Mouse (Mus musculus) gastrocnemius, postnatal 10 days (tissue): ENCODE results near the gene Tgtp1. TPM values are rescaled to one million over a fixed set of nuclear protein-coding genes. Genes with fewer than 3 reads are reported as not detected.
"Not testable (repeated sequence)": the region's sequence is repeated elsewhere in the genome, so short reads cannot be mapped to it uniquely, and the experiment has no call there.

Experiments
- DNase-seq: peaks from one replicate; pipeline ENCODE4 v3.0.0; 2021; ENCODE audit warnings: mixed read lengths
- long read RNA-seq, 2 experiments: library from polyadenylated mRNA; stranded (forward); transcript quantifications; one replicate each; pipeline ENCODE4 v2.0.0; 2021
- total RNA-seq, 2 experiments: library from RNA; stranded (reverse); gene quantifications; 2 replicates each; pipeline ENCODE4 v1.2.3; 2021

Tgtp1 gene
- under 1 TPM in 1 of 2 experiments, not detected in 1; 0.09 TPM for total RNA-seq
- long read RNA-seq, experiment 1, result 0 reads
- long read RNA-seq, experiment 2, result 0 reads

- DNase-seq, result not testable (repeated sequence)
Observed at GRCm38 (mm10) chr11:48994018-48994417, at the start of gene Tgtp1. Tgtp1 (minus strand) TSS chr11:48994172.

- DNase-seq, result not testable (repeated sequence)
Observed at GRCm38 (mm10) chr11:49012074-49012473, 18.1 kb upstream of the Tgtp1 start.

GRCm38 (mm10) chr11:49006785-49007184, 12.8 kb upstream of the Tgtp1 start:
- not testable (repeated sequence) for DNase-seq

GRCm38 (mm10) chr11:49006317-49006716, 12.3 kb upstream of the Tgtp1 start:
- DNase-seq, result not testable (repeated sequence)

- not testable (repeated sequence) for DNase-seq
Observed at GRCm38 (mm10) chr11:49000411-49000810, 6.4 kb upstream of the Tgtp1 start.

- DNase-seq, result not testable (repeated sequence)
Observed at GRCm38 (mm10) chr11:48993296-48993695, 676 bp downstream of the Tgtp1 start.

- DNase-seq, result not testable (repeated sequence)
Observed at GRCm38 (mm10) chr11:48991740-48992520, 2.0 kb downstream of the Tgtp1 start, which contains the start of gene Gm12185. Gm12185 (minus strand) TSS chr11:48992226.

GRCm38 (mm10) chr11:48989981-48990380, 4.0 kb downstream of the Tgtp1 start:
- not testable (repeated sequence) for DNase-seq

GRCm38 (mm10) chr11:48988219-48988618, 5.8 kb downstream of the Tgtp1 start:
- not testable (repeated sequence) for DNase-seq

- not testable (repeated sequence) for DNase-seq
Observed at GRCm38 (mm10) chr11:48982848-48983247, 11.1 kb downstream of the Tgtp1 start.

- DNase-seq, result not testable (repeated sequence)
Observed at GRCm38 (mm10) chr11:48980052-48980451, 13.9 kb downstream of the Tgtp1 start.

- not testable (repeated sequence) for DNase-seq
Observed at GRCm38 (mm10) chr11:48979251-48979650, 14.7 kb downstream of the Tgtp1 start, which contains the start of gene 9930111J21Rik1. 9930111J21Rik1 (minus strand) TSS chr11:48979398.

GRCm38 (mm10) chr11:48978240-48978939, 15.6 kb downstream of the Tgtp1 start, which contains the start of gene Olfr56:
Olfr56 (plus strand) TSS chr11:48978889.
- DNase-seq, result not testable (repeated sequence)

- DNase-seq, result not testable (repeated sequence)
Observed at GRCm38 (mm10) chr11:48974686-48975085, 19.3 kb downstream of the Tgtp1 start.

- not testable (repeated sequence) for DNase-seq
Observed at GRCm38 (mm10) chr11:48946090-48946489, 47.9 kb downstream of the Tgtp1 start, which contains the start of gene Psme2b. Psme2b (minus strand) TSS chr11:48946190.

- DNase-seq, result not testable (repeated sequence)
Observed at GRCm38 (mm10) chr11:48939286-48939685, 54.7 kb downstream of the Tgtp1 start.

Other genes with a start within 250 kb of the Tgtp1 start
- gene Rack1, start 193.8 kb downstream of the Tgtp1 start, total RNA-seq, result 100 to 1,000 TPM; 536 to 557 TPM
- 10 to 100 TPM; 22.2 to 22.8 TPM for gene Trim41, start 176.8 kb downstream of the Tgtp1 start, total RNA-seq
- 100 to 1,000 TPM; 107 to 110 TPM for gene Trim7, start 168.0 kb downstream of the Tgtp1 start, total RNA-seq
- gene Gm12184, start 167.5 kb downstream of the Tgtp1 start, total RNA-seq, result 1 to 10 TPM; 1.8 to 3.6 TPM
- 1 to 10 TPM; 5.9 to 7.0 TPM for gene Irgm1, start 122.5 kb downstream of the Tgtp1 start, total RNA-seq
- gene Gm5431, start 92.0 kb downstream of the Tgtp1 start, total RNA-seq, result under 1 TPM; 0.49 to 0.52 TPM
- 1 to 10 TPM; 1.2 to 1.5 TPM for gene Psme2b, start 48.0 kb downstream of the Tgtp1 start, total RNA-seq
- gene Olfr56, start 15.3 kb downstream of the Tgtp1 start, total RNA-seq, result under 1 TPM; 0.12 to 0.16 TPM
- 1 to 10 TPM in 1 of 2 experiments, under 1 TPM in 1; 0.59 to 1.0 TPM for gene 9930111J21Rik1, start 14.8 kb downstream of the Tgtp1 start, total RNA-seq
- under 1 TPM; 0.19 to 0.34 TPM for gene Gm12185, start 1.9 kb downstream of the Tgtp1 start, total RNA-seq
- gene 9930111J21Rik2, start 57.1 kb upstream of the Tgtp1 start, total RNA-seq, result 1 to 10 TPM in 1 of 2 experiments, under 1 TPM in 1; 0.87 to 1.9 TPM
- gene Tgtp2, start 70.0 kb upstream of the Tgtp1 start, total RNA-seq, result not detected
- 1 to 10 TPM in 1 of 2 experiments, under 1 TPM in 1; 0.77 to 1.9 TPM for gene Ifi47, start 82.4 kb upstream of the Tgtp1 start, total RNA-seq
- gene Olfr1396, start 120.7 kb upstream of the Tgtp1 start, total RNA-seq, result not detected
- not detected for gene Olfr1395, start 148.1 kb upstream of the Tgtp1 start, total RNA-seq
- gene Olfr1394, start 160.2 kb upstream of the Tgtp1 start, total RNA-seq, result not detected
- gene Btnl9, start 193.0 kb upstream of the Tgtp1 start, total RNA-seq, result 1 to 10 TPM; 5.9 to 7.7 TPM
- gene Zfp62, start 209.1 kb upstream of the Tgtp1 start, total RNA-seq, result 10 to 100 TPM; 20.8 to 27.5 TPM